Mouse (Mus musculus): ENCODE measurements around the gene Cdsn. TPM values are rescaled to one million over a fixed set of nuclear protein-coding genes. Genes with fewer than 3 reads are reported as not detected.

Cdsn gene
- polyA plus RNA-seq, 1 experiment from 2014 or later = 0.06 TPM

- Histone ChIP-seq H3K9ac (ENCODE audit: low read length) (no peak overlapping the region), H3K4me2 (ENCODE audit: low read length) (no peak overlapping the region), H3K4me1 (ENCODE audit: control insufficient read depth, insufficient read depth, low read length) (peaks cover 4% of the 10 kb centered on the region; the same call in 1 of the 2 replicates), H3K4me3 (ENCODE audit: low read depth, low read length) (no peak overlapping the region), H3K27me3 (replicated peaks; ENCODE audit: control insufficient read depth, insufficient read depth, low read length) (peaks cover 4% of the 10 kb centered on the region; the same call in 1 of the 2 replicates), H3K27ac (ENCODE audit: low read depth, low read length) (no peak overlapping the region), H3K36me3 (ENCODE audit: control insufficient read depth, insufficient read depth, low read length) (no peaks in the 10 kb centered on the region), H3K9me3 (replicated peaks; ENCODE audit: control insufficient read depth, low read length) (no peaks in the 10 kb centered on the region)
- WGBS = 75% methylated on average over 14 of the region's 14 CpGs
- ATAC-seq (no peak), DNase-seq (ENCODE audit: low spot score) (no peak)
Observed at GRCm38 (mm10) chr17:35570836-35571235, 18.9 kb downstream of the Cdsn start.

GRCm38 (mm10) chr17:35571477-35571876 lies 19.5 kb downstream of the Cdsn start:
- no peak overlapping the region for H3K9ac ChIP-seq (ENCODE audit: low read length)
- H3K27ac ChIP-seq (ENCODE audit: low read depth, low read length) = no peak overlapping the region
- DNase-seq (ENCODE audit: low spot score) = no peak
- H3K4me1 ChIP-seq (ENCODE audit: control insufficient read depth, insufficient read depth, low read length) = peaks cover 4% of the 10 kb centered on the region; the same call in 1 of the 2 replicates
- no peak for ATAC-seq
- H3K4me2 ChIP-seq (ENCODE audit: low read length) = no peak overlapping the region
- no peak overlapping the region for H3K4me3 ChIP-seq (ENCODE audit: low read depth, low read length)
- WGBS = 94% methylated on average over 7 of the region's 7 CpGs
- H3K27me3 ChIP-seq (replicated peaks; ENCODE audit: control insufficient read depth, insufficient read depth, low read length) = peaks cover 4% of the 10 kb centered on the region; the same call in 1 of the 2 replicates
- H3K36me3 ChIP-seq (ENCODE audit: control insufficient read depth, insufficient read depth, low read length) = no peaks in the 10 kb centered on the region
- no peaks in the 10 kb centered on the region for H3K9me3 ChIP-seq (replicated peaks; ENCODE audit: control insufficient read depth, low read length)

GRCm38 (mm10) chr17:35578211-35578610 lies 26.3 kb downstream of the Cdsn start:
- peak; percentile 84 for DNase-seq (ENCODE audit: low spot score)
- no peak overlapping the region for H3K4me3 ChIP-seq (ENCODE audit: low read depth, low read length)
- H3K4me2 ChIP-seq (ENCODE audit: low read length) = no peak overlapping the region
- no peaks in the 10 kb centered on the region for H3K36me3 ChIP-seq (ENCODE audit: control insufficient read depth, insufficient read depth, low read length)
- 11% methylated on average over 6 of the region's 6 CpGs for WGBS
- ATAC-seq = no peak
- no peak overlapping the region for H3K27ac ChIP-seq (ENCODE audit: low read depth, low read length)
- no peaks in the 10 kb centered on the region for H3K9me3 ChIP-seq (replicated peaks; ENCODE audit: control insufficient read depth, low read length)
- H3K4me1 ChIP-seq (ENCODE audit: control insufficient read depth, insufficient read depth, low read length) = no peaks in the 10 kb centered on the region
- no peaks in the 10 kb centered on the region for H3K27me3 ChIP-seq (replicated peaks; ENCODE audit: control insufficient read depth, insufficient read depth, low read length)
- no peak overlapping the region for H3K9ac ChIP-seq (ENCODE audit: low read length)

- H3K27me3 ChIP-seq (replicated peaks; ENCODE audit: control insufficient read depth, insufficient read depth, low read length) = no peaks in the 10 kb centered on the region
- no peak for DNase-seq (ENCODE audit: low spot score)
- H3K9ac ChIP-seq (ENCODE audit: low read length) = no peak overlapping the region
- ATAC-seq = no peak
- no peak overlapping the region for H3K27ac ChIP-seq (ENCODE audit: low read depth, low read length)
- H3K4me1 ChIP-seq (ENCODE audit: control insufficient read depth, insufficient read depth, low read length) = no peaks in the 10 kb centered on the region
- H3K4me3 ChIP-seq (ENCODE audit: low read depth, low read length) = no peak overlapping the region
- H3K4me2 ChIP-seq (ENCODE audit: low read length) = no peak overlapping the region
- WGBS = 96% methylated on average over 1 of the region's 1 CpGs
- H3K36me3 ChIP-seq (ENCODE audit: control insufficient read depth, insufficient read depth, low read length) = no peaks in the 10 kb centered on the region
- no peaks in the 10 kb centered on the region for H3K9me3 ChIP-seq (replicated peaks; ENCODE audit: control insufficient read depth, low read length)
Observed at GRCm38 (mm10) chr17:35582900-35583299, 31.0 kb downstream of the Cdsn start.

GRCm38 (mm10) chr17:35584330-35584937 lies 32.5 kb downstream of the Cdsn start:
- Histone ChIP-seq H3K27me3 (replicated peaks; ENCODE audit: control insufficient read depth, insufficient read depth, low read length) (no peaks in the 10 kb centered on the region), H3K4me1 (ENCODE audit: control insufficient read depth, insufficient read depth, low read length) (no peaks in the 10 kb centered on the region), H3K9ac (ENCODE audit: low read length) (no peak overlapping the region), H3K27ac (ENCODE audit: low read depth, low read length) (no peak overlapping the region), H3K4me2 (ENCODE audit: low read length) (peak overlapping the region; percentile 29; the same call in 1 of the 2 replicates), H3K36me3 (ENCODE audit: control insufficient read depth, insufficient read depth, low read length) (no peaks in the 10 kb centered on the region), H3K9me3 (replicated peaks; ENCODE audit: control insufficient read depth, low read length) (no peaks in the 10 kb centered on the region), H3K4me3 (ENCODE audit: low read depth, low read length) (no peak overlapping the region)
- peak; percentile 40; the same call in 1 of the 2 replicates for ATAC-seq
- DNase-seq (ENCODE audit: low spot score) = peak; percentile 94
- WGBS = 18% methylated on average over 16 of the region's 16 CpGs

- WGBS = 96% methylated on average over 1 of the region's 1 CpGs
- Histone ChIP-seq H3K4me2 (ENCODE audit: low read length) (no peak overlapping the region), H3K27ac (ENCODE audit: low read depth, low read length) (no peak overlapping the region), H3K27me3 (replicated peaks; ENCODE audit: control insufficient read depth, insufficient read depth, low read length) (no peaks in the 10 kb centered on the region), H3K4me1 (ENCODE audit: control insufficient read depth, insufficient read depth, low read length) (no peaks in the 10 kb centered on the region), H3K4me3 (ENCODE audit: low read depth, low read length) (no peak overlapping the region), H3K36me3 (ENCODE audit: control insufficient read depth, insufficient read depth, low read length) (no peaks in the 10 kb centered on the region), H3K9me3 (replicated peaks; ENCODE audit: control insufficient read depth, low read length) (no peaks in the 10 kb centered on the region), H3K9ac (ENCODE audit: low read length) (no peak overlapping the region)
- no peak for DNase-seq (ENCODE audit: low spot score)
- ATAC-seq = no peak
Observed at GRCm38 (mm10) chr17:35587291-35587690, 35.4 kb downstream of the Cdsn start.

GRCm38 (mm10) chr17:35588387-35588786 lies 36.5 kb downstream of the Cdsn start:
- WGBS = 8% methylated on average over 4 of the region's 4 CpGs
- no peak overlapping the region for H3K27ac ChIP-seq (ENCODE audit: low read depth, low read length)
- no peak for DNase-seq (ENCODE audit: low spot score)
- no peak for ATAC-seq
- H3K4me2 ChIP-seq (ENCODE audit: low read length) = no peak overlapping the region
- H3K9me3 ChIP-seq (replicated peaks; ENCODE audit: control insufficient read depth, low read length) = no peaks in the 10 kb centered on the region
- no peak overlapping the region for H3K4me3 ChIP-seq (ENCODE audit: low read depth, low read length)
- no peak overlapping the region for H3K9ac ChIP-seq (ENCODE audit: low read length)
- no peaks in the 10 kb centered on the region for H3K27me3 ChIP-seq (replicated peaks; ENCODE audit: control insufficient read depth, insufficient read depth, low read length)
- no peaks in the 10 kb centered on the region for H3K36me3 ChIP-seq (ENCODE audit: control insufficient read depth, insufficient read depth, low read length)
- H3K4me1 ChIP-seq (ENCODE audit: control insufficient read depth, insufficient read depth, low read length) = no peaks in the 10 kb centered on the region

- DNase-seq (ENCODE audit: low spot score) = peak; percentile 89
- WGBS = 65% methylated on average over 21 of the region's 21 CpGs
- H3K9ac ChIP-seq (ENCODE audit: low read length) = no peak overlapping the region
- ATAC-seq = peak; percentile 82
- no peaks in the 10 kb centered on the region for H3K4me1 ChIP-seq (ENCODE audit: control insufficient read depth, insufficient read depth, low read length)
- no peak overlapping the region for H3K4me2 ChIP-seq (ENCODE audit: low read length)
- no peaks in the 10 kb centered on the region for H3K27me3 ChIP-seq (replicated peaks; ENCODE audit: control insufficient read depth, insufficient read depth, low read length)
- no peak overlapping the region for H3K27ac ChIP-seq (ENCODE audit: low read depth, low read length)
- H3K4me3 ChIP-seq (ENCODE audit: low read depth, low read length) = no peak overlapping the region
- H3K36me3 ChIP-seq (ENCODE audit: control insufficient read depth, insufficient read depth, low read length) = no peaks in the 10 kb centered on the region
- no peaks in the 10 kb centered on the region for H3K9me3 ChIP-seq (replicated peaks; ENCODE audit: control insufficient read depth, low read length)
Observed at GRCm38 (mm10) chr17:35590410-35591218, 38.7 kb downstream of the Cdsn start.

- H3K4me3 ChIP-seq (ENCODE audit: low read depth, low read length) = no peak overlapping the region
- no peaks in the 10 kb centered on the region for H3K27me3 ChIP-seq (replicated peaks; ENCODE audit: control insufficient read depth, insufficient read depth, low read length)
- no peak for ATAC-seq
- H3K4me2 ChIP-seq (ENCODE audit: low read length) = no peak overlapping the region
- no peak overlapping the region for H3K27ac ChIP-seq (ENCODE audit: low read depth, low read length)
- H3K36me3 ChIP-seq (ENCODE audit: control insufficient read depth, insufficient read depth, low read length) = no peaks in the 10 kb centered on the region
- 79% methylated on average over 7 of the region's 7 CpGs for WGBS
- H3K9me3 ChIP-seq (replicated peaks; ENCODE audit: control insufficient read depth, low read length) = no peaks in the 10 kb centered on the region
- no peaks in the 10 kb centered on the region for H3K4me1 ChIP-seq (ENCODE audit: control insufficient read depth, insufficient read depth, low read length)
- DNase-seq (ENCODE audit: low spot score) = no peak
- H3K9ac ChIP-seq (ENCODE audit: low read length) = no peak overlapping the region
Observed at GRCm38 (mm10) chr17:35591219-35591578, 39.3 kb downstream of the Cdsn start.
